Mouse (Mus musculus): ENCODE data around the gene Senp5.

DNA sequence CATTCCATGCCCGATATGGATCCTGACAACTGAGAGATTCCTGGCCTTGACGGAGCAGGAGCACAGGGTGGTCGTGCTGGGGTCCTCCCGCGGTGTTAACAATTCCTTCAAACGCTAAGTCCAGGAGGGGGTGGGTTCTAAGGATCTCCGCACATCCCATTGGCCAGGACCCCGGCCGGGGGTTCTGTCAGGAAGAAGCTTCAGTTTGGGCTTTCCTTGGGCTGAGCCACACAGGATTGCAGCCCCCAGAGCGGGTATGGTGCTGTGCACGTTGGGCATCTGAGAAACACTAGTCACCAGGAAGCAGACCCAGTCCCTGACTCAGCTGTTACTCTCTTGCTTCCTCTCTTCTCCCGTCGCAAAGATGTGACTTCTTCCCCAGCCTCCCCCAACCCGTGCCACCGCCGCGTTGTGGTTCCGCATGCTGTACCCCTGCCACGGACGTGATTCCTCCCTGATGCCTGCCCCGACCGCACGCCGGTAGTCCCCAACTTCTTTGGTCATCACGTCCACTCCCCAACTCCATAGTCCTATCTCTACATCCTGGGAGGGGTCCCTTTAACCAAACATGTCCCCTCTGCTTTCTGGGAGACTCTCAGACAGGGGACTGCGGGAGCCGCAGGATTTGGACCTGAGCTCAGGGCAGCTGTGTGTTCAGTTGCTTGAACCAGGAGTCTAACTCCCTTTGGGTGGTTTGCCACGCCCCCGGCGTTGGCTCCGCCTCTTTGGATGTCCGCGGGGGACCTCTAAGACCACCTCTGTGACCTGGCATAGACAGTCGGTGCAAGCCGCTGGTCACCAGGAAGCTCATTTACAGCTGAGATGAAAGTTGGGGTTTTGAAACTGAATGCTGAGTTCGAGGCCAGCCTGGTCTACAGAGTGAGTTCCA is 67.8 kb downstream of the Senp5 start:
- TF ChIP-seq CTCF (IDR thresholded peaks at IDR 0.05; ENCODE audit: low read depth) (no peak), EP300 (IDR thresholded peaks at IDR 0.05; ENCODE audit: low read depth) (no peak)

Data from liver, postnatal 0 days (tissue).